Mouse (Mus musculus) cerebellum, adult 2 months (tissue): ENCODE results near the gene Bfsp2.

Experiments
- CTCF ChIP-seq: fragments of 200-500 bp; IDR thresholded peaks from 2 replicates; pipeline ENCODE4 v1.5.1; 2011; ENCODE audit warnings: low read depth, mild to moderate bottlenecking, control low read depth, low read length, moderate library complexity, borderline replicate concordance; ENCODE audit not compliant: insufficient read depth
- POLR2A ChIP-seq: fragments of 200-500 bp; IDR thresholded peaks from 2 replicates; pipeline ENCODE4 v1.6.1; 2011; ENCODE audit warnings: low read length, control low read depth, borderline replicate concordance; ENCODE audit not compliant: insufficient read depth

DNA sequence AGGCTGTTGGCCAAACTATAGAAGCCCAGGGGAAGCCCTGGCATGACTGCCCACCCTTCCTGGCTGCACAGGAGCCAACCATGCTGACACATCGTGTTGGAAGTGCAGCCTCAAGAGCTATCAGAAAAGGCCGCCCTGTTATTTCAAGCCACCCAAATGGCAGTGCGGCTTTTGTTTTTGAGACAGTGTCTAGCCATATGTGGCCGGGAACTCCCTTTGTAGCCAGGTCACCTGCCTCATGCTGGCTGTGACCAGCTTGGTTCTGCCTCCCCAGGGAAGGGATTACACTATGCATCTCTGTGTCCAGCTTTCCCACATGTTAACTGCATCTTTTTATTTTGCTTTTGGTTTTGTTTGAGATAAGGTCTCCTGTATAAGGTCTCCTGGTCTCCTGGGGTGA lies 99.7 kb downstream of the Bfsp2 start:
- no peak for TF ChIP-seq CTCF
- no peak for TF ChIP-seq POLR2A
